Mouse (Mus musculus) gastrocnemius, adult 18-20 months (tissue): ENCODE measurements around the gene Alkbh6. TPM values are rescaled to one million over a fixed set of nuclear protein-coding genes. Genes with fewer than 3 reads are reported as not detected.

Experiments used
- total RNA-seq, 2 experiments: library from RNA; stranded (reverse); gene quantifications; 2 replicates each; pipeline ENCODE4 v1.2.3; 2021

Alkbh6 gene
- total RNA-seq, 2 experiments from 2014 or later: 20.6 to 24.6 TPM

Other genes with a start within 250 kb of the Alkbh6 start
- gene Zfp82, start 235.8 kb upstream of the Alkbh6 start, total RNA-seq: 1 to 10 TPM; 1.6 to 2.7 TPM
- gene Gm26920, start 218.3 kb upstream of the Alkbh6 start, total RNA-seq: not detected
- gene Zfp566, start 218.2 kb upstream of the Alkbh6 start, total RNA-seq: 1 to 10 TPM; 2.2 to 3.4 TPM
- gene Zfp260, start 213.9 kb upstream of the Alkbh6 start, total RNA-seq: 10 to 100 TPM; 33.3 to 37.9 TPM
- gene Zfp382, start 186.8 kb upstream of the Alkbh6 start, total RNA-seq: 1 to 10 TPM; 1.3 TPM
- 10 to 100 TPM; 24.7 to 28.7 TPM for gene Zfp146, start 139.0 kb upstream of the Alkbh6 start, total RNA-seq
- gene Cox7a1, start 124.6 kb upstream of the Alkbh6 start, total RNA-seq: 100 to 1,000 TPM; 938 to 989 TPM
- gene Capns1, start 109.9 kb upstream of the Alkbh6 start, total RNA-seq: 100 to 1,000 TPM; 198 to 205 TPM
- 10 to 100 TPM; 57.1 to 57.7 TPM for gene Polr2i, start 76.8 kb upstream of the Alkbh6 start, total RNA-seq
- gene Tbcb, start 76.4 kb upstream of the Alkbh6 start, total RNA-seq: 10 to 100 TPM; 29.6 to 31.9 TPM
- gene Ovol3, start 73.0 kb upstream of the Alkbh6 start, total RNA-seq: not detected
- gene Thap8, start 28.6 kb upstream of the Alkbh6 start, total RNA-seq: not detected
- gene Wdr62, start 28.3 kb upstream of the Alkbh6 start, total RNA-seq: 1 to 10 TPM; 2.0 to 2.2 TPM
- gene Clip3, start 17.0 kb upstream of the Alkbh6 start, total RNA-seq: 1 to 10 TPM; 3.2 to 4.3 TPM
- gene Syne4, start 6.1 kb downstream of the Alkbh6 start, total RNA-seq: 1 to 10 TPM; 2.0 to 2.1 TPM
- gene E130208F15Rik, start 13.0 kb downstream of the Alkbh6 start, total RNA-seq: under 1 TPM; 0.59 TPM
- 1 to 10 TPM; 6.5 to 7.6 TPM for gene Sdhaf1, start 15.2 kb downstream of the Alkbh6 start, total RNA-seq
- 1 to 10 TPM; 4.7 to 5.3 TPM for gene Lrfn3, start 54.1 kb downstream of the Alkbh6 start, total RNA-seq
- gene Tyrobp, start 105.0 kb downstream of the Alkbh6 start, total RNA-seq: 1 to 10 TPM; 3.3 to 6.3 TPM
- not detected for gene Hcst, start 111.1 kb downstream of the Alkbh6 start, total RNA-seq
- gene Nfkbid, start 113.0 kb downstream of the Alkbh6 start, total RNA-seq: under 1 TPM in 1 of 2 experiments, not detected in 1; 0.11 TPM
- 1 to 10 TPM in 1 of 2 experiments, under 1 TPM in 1; 0.82 to 1.4 TPM for gene Aplp1, start 136.8 kb downstream of the Alkbh6 start, total RNA-seq
- not detected for gene Kirrel2, start 149.0 kb downstream of the Alkbh6 start, total RNA-seq
- not detected for gene Nphs1, start 149.6 kb downstream of the Alkbh6 start, total RNA-seq
- gene Prodh2, start 184.9 kb downstream of the Alkbh6 start, total RNA-seq: not detected
- under 1 TPM; 0.27 to 0.47 TPM for gene Arhgap33, start 226.3 kb downstream of the Alkbh6 start, total RNA-seq
- gene Hspb6, start 243.5 kb downstream of the Alkbh6 start, total RNA-seq: 1,000 to 10,000 TPM; 1,641 to 2,096 TPM
- 1 to 10 TPM; 5.1 to 8.0 TPM for gene Proser3, start 243.6 kb downstream of the Alkbh6 start, total RNA-seq